Mouse (Mus musculus): ENCODE data around the gene Siglece.

Siglece gene

DNA sequence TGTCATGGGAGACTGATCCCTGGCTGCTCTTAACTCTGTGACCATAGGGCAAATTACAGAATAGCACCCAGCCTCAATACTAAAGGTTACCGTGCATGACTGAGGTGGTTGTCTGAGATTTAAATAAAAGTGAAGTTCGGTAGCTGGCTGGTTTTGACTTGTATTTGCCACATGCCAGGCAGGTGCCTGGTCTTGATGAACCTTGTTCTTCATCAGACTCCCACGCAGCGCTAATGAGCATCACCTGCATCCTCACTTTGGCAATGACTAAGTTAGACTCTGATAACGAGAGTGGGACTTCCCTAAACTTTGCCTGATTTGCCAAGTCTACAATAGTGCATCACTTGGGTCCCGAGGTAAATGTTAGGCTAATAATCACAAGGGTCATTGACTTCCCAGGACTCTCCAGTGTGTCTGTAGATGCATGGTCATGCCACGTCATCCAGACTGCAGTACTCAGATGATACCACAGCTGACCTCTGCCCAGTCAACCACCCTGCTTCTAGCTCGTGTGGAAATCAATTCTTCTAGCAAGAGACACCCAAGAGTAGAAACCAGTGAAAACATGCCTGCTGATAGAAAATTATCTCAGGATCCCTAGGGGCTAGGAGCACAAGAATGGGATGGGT is 34.1 kb downstream of the Siglece start:
- no peak for DNase-seq (ENCODE audit: low spot score)

DNA sequence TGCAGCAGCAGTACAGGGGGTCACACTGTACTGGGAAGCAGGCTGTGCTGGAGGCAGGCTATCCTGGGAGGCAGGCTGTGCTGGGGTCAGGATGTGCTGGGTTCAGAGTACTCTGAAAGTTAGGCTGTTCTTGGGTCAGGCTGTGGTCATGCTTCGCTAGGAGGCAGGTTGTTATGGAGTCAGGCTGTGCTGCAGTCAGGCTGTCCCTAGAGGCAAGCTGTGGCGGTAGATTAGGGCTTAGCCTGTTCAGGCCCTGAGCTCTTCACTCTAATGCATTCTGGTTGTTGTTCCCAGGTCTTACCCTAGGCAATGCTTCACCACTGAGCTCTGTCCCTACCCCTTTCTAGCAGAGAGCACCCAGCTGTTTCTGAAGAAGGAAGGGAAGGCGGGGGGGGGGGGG is 34.9 kb downstream of the Siglece start:
- no peak for DNase-seq (ENCODE audit: low spot score)

DNA sequence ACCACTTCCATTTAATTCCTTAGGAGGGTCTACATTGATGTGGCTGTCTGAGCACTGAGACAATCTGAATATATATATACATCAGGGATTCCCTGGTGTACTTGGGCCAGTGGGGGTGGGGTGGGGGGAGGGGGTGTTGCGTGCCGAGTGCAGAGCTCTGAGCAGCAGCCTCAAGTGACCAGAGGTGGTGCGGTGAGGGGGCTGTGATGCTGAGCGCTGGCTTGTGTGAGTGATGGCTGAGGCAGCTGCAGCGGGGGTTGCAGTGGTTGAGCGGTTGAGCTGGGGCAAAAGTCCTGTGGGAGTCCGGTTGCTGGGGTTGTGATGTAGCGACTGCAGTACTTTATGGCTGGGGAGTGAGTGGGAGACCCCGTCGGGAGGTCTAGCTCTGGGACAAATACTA is 36.1 kb downstream of the Siglece start:
- no peak for DNase-seq (ENCODE audit: low spot score)

DNA sequence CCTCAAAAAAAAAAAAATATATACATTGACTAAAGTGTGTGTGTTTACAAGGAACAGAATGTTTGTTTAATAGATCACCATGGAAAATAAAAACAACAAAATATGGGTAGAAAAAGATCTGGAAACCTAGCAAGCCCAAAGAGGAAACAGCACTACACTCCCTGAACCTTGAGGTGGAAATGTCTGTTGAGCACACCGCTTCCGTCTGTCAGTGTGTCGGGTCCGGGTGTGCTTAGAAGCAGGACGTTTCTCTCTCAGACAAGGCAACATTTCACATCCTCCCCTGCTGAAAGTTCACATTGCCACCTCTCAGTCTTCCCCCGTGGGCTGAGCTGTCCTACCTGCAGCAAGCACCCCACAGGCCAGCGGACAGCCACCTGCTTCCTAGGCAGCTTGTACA is 37.0 kb downstream of the Siglece start:
- DNase-seq (ENCODE audit: low spot score), result no peak

DNA sequence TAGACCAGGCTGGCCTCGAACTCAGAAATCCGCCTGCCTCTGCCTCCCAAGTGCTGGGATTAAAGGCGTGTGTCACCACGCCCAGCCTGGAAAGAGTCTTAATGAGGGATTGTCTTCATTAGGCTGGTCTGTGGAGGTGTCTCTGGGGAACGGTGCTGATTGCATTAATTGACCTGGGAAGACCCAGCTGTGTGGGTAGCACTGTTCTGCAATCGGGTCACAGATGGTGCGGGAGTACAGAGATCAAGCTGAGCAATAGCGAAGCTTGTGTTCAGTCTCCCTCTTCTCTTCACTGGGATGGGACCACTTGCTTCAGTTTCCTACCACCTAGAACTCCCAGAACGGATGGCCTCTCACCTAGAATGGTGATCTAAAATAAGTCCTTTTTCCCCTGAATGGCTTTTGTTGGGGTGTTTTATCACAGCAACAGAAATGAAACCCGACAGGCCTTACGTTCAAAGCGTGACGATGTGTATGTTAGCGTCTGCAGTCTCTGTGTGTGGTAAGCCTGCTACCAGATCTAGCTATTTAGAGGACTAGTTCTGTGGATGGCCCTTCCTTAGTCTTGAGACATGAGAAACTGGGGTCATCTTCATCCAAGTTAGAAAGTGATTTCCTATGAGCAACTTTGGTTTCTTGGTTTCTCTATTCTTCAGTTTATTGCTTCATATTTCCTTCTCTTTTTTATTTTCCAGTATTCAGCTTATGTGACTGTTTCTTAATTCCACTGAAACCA is 46.0 kb downstream of the Siglece start:
- no peak for DNase-seq (ENCODE audit: low spot score)

DNA sequence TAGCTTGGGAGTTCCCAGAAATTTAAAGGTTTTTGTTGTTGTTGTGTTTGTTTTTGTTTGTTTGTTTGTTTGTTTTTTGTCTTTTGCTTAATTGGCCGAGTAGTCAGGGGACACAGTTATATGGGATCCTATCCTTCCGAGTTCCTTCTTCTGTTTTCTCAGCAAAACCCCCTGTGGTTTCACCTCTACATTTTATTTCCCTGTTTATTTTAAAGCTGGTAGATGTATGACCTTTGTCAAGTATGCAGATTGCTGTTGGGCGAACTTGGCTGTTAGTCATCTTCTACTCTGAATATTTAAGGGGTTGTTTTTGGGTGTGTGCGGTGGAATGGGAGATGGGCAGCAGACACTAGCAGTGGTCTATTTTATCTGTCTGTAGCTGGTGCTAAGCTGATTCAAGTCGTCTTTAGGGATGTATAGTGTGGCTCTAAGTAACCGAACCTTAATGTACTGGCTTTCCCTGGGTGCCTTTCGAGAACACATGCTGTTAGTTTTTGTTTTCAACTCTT is 51.6 kb downstream of the Siglece start:
- DNase-seq (ENCODE audit: low spot score), result no peak

DNA sequence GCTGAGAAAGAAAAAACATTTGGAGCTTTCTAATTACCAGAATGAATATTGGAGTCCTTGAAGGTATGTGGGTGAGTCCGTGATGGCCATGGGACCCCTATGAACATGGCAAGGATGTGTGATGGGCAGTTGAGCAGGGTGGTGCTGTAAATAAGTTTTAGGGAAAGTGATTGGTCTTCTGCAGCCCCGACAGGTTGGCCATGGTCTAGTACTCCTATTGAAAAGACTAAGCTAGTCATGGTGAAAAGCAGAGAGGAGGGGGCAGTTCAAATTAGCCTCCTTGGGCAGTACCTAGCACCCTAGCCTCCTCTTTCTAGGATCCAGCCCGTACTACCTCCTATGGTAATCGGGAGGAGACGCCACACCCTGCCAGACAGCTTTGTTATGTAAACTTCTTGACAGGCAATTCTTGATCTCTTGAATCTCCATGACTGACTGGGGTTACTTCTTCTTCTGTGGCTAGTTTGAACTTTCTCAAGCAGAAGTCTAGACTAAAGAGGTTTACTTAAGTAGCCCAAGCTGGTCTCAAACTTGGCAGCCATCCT is 52.1 kb downstream of the Siglece start:
- no peak for DNase-seq (ENCODE audit: low spot score)

DNA sequence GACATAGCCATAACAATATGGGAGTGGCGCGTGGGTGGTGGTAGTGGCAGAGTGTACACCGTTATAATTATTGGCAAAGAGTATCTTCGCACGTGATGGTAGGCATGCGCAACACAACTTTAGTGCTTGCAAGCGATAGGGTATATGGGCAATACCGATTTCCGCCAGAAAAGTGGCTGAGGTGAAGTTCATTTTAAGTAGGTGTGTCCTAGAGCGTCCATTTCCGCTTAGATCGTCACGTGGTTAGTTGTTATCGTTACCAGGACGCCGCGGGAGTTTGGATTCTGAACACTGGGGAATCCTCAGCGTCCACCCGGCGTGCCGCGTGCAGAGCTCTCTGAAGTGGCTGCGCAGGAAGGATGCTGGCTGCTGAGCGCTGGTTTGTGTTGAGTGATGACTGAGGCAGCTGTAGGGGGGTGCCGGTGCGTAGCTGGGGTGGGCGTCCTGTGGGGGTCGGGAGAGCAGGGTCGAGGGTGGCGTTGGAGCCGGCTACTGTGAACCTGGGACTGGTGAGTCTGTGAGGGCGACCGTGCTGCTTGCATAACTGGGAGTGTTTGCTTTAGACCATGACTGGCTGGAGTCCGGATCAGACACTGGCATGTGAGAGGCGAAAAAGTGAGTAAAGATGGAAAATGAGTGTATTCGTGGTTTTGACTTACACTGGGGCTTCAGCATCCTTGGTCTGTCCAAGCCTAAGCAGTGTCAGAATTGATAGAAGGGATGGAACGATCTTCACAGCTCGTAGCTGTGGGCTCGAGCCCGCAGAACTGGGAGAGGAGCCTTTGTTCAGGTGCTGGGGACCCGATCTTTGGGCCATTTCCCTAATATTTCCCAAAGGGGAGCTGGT is 52.8 kb downstream of the Siglece start, which contains the start of gene Zfp819:
Gene Zfp819, plus strand, starts transcription at position 274 of the 847 bp plus-strand sequence.
- no peak for DNase-seq (ENCODE audit: low spot score)

DNA sequence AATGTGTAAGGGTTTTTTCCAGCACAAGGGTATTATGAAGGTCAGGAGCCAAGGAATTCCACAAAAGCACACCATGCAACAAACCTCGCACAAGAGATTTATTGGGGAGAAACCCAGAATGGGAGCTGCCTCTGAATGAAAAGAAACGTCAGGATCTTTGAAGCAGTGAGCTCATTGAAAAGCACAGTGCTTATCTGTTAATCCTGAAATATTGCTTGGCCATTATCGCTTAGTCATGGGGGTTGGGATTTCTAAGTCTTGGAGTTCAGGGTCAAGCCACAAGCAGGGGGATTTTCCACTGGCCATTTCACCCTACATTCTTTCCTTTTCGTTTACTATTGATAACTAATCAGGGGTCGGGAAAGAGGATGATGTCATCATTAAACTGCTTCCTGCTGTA is 58.1 kb downstream of the Siglece start:
- no peak for DNase-seq (ENCODE audit: low spot score)

Measured in adipocyte (in vitro differentiated cells).